Mouse (Mus musculus) liver, embryonic 14.5 days (tissue): Measurements from ENCODE around the gene Snx15. TPM values are rescaled to one million over a fixed set of nuclear protein-coding genes. Genes with fewer than 3 reads are reported as not detected.
A peak's percentile ranks its signal among the peaks of the same experiment; 100 is the strongest.
"Not testable (repeated sequence)": the region's sequence is repeated elsewhere in the genome, so short reads cannot be mapped to it uniquely, and the experiment has no call there.

Experiments used
- ATAC-seq: fragments of 200-750 bp; cut with Nextera tagmentation; 2 replicates; pipeline ENCODE4 v1.8.0; 2017; ENCODE audit warnings: moderate number of reproducible peaks, mild to moderate bottlenecking, moderate library complexity; ENCODE audit not compliant: insufficient read depth
- DNase-seq, 3 experiments: peaks; one replicate each; pipeline ENCODE4 v3.0.0-alpha.2; 2012 to 2013; ENCODE audit warnings: low read depth in 3 of 3, low spot score in 3 of 3
- H3K27ac ChIP-seq: fragments of 300-500 bp; sonication (generic); 2 replicates; pipeline ENCODE4 v1.5.1; 2014; ENCODE audit warnings: moderate library complexity, mild to moderate bottlenecking, control low read depth, inconsistent platforms
- H3K27me3 ChIP-seq: fragments of 300-500 bp; sonication (generic); 2 replicates; pipeline ENCODE4 v1.6.1; 2014; ENCODE audit warnings: mild to moderate bottlenecking, low read length, moderate library complexity; ENCODE audit not compliant: control insufficient read depth, insufficient read depth
- H3K36me3 ChIP-seq: fragments of 300-500 bp; sonication (generic); replicated peaks from 2 replicates; pipeline ENCODE4 v1.6.1; 2014; ENCODE audit warnings: low read depth; ENCODE audit not compliant: control insufficient read depth, insufficient read depth
- H3K4me1 ChIP-seq, 2 experiments: fragments of 200-500 bp in 1 of 2; fragments of 300-500 bp in 1 of 2; sonication (generic) in 1 of 2; replicated peaks; 2 replicates each; pipeline ENCODE4 v1.6.1; 2012 to 2014; ENCODE audit warnings: antibody characterized with exemption in 1 of 2, inconsistent platforms in 1 of 2, low read length in 1 of 2; ENCODE audit not compliant: control insufficient read depth in 2 of 2, insufficient read depth in 2 of 2
- H3K4me2 ChIP-seq: fragments of 300-500 bp; sonication (generic); 2 replicates; pipeline ENCODE4 v1.6.1; 2014; ENCODE audit warnings: low read depth, mild to moderate bottlenecking, control low read depth, moderate library complexity
- H3K4me3 ChIP-seq, 2 experiments: fragments of 200-500 bp in 1 of 2; fragments of 300-500 bp in 1 of 2; sonication (generic) in 1 of 2; 2 replicates each; pipeline ENCODE4 v1.5.1; 2012 to 2014; ENCODE audit warnings: low read depth in 2 of 2, low read length in 2 of 2, mild to moderate bottlenecking in 2 of 2, control low read depth in 1 of 2, inconsistent platforms in 1 of 2, moderate library complexity in 1 of 2; ENCODE audit not compliant: insufficient read depth in 1 of 2
- H3K9ac ChIP-seq: fragments of 300-500 bp; sonication (generic); replicated peaks from 2 replicates; pipeline ENCODE4 v1.6.1; 2014; ENCODE audit warnings: mild to moderate bottlenecking, control low read depth, moderate library complexity
- H3K9me3 ChIP-seq: fragments of 300-500 bp; sonication (generic); 2 replicates; pipeline ENCODE4 v1.6.1; 2016; ENCODE audit warnings: low read length, mixed read lengths; ENCODE audit not compliant: control insufficient read depth
- CTCF ChIP-seq: IDR thresholded peaks from 2 replicates; pipeline ENCODE4 v1.5.1; 2016; ENCODE audit warnings: antibody characterized with exemption, low read depth, control low read depth
- EP300 ChIP-seq: IDR thresholded peaks from 2 replicates; pipeline ENCODE4 v1.6.1; 2016; ENCODE audit warnings: antibody characterized with exemption, low read depth
- whole genome bisulfite sequencing: fragments of 180-500 bp; shearing (Covaris S2); extraction: QIAGEN DNeasy Blood & Tissue Kit; methylation state at CpG from one replicate; pipeline ENCODE4 v1.1.7; 2014; ENCODE audit not compliant: insufficient replicate concordance; 5-methylcytosine and 5-hydroxymethylcytosine counted together
- polyA plus RNA-seq, 2 experiments: library from polyadenylated mRNA; depleted of rRNA in 1 of 2; stranded (reverse) in 1 of 2; unstranded in 1 of 2; fragments of >200 nt; fragmentation: Nextera tagmentation in 1 of 2; extraction: Ambion mirVana in 1 of 2; gene quantifications; 2 replicates each; pipeline versions ENCODE4 v1.2.1 to v1.2.3; 2012 to 2014

Snx15 gene
- polyA plus RNA-seq, 2 experiments: 41.8 to 42.2 TPM

GRCm38 (mm10) chr19:6140678-6141393 lies 12.7 kb upstream of the Snx15 start, which contains the start of gene Batf2:
Gene Batf2, plus strand, starts transcription at chr19:6140983.
- no peaks in the 10 kb centered on the region for H3K27me3 ChIP-seq
- no peaks in the 10 kb centered on the region for H3K9me3 ChIP-seq
- under 1% methylated on average over 66 of the region's 68 CpGs for WGBS
- DNase-seq: peak; percentile 89 to 90 (median 89)
- ATAC-seq: peak; percentile 92
- no peaks in the 10 kb centered on the region for H3K36me3 ChIP-seq
- H3K27ac ChIP-seq: peak within 1 kb of the TSS; percentile 97
- peak within 1 kb of the TSS; percentile 99 for H3K4me2 ChIP-seq
- H3K9ac ChIP-seq: peak within 1 kb of the TSS; percentile 82
- peak within 1 kb of the TSS; percentile 73 to 81 for H3K4me3 ChIP-seq
- H3K4me1 ChIP-seq: peaks cover 0 to 12% of the 10 kb centered on the region in 2 experiments; a peak in 2 of 4 replicates
- TF ChIP-seq EP300: peak; percentile 20; the same call in 1 of the 2 replicates
- TF ChIP-seq CTCF: peak; percentile 92

- 7% methylated on average over 16 of the region's 16 CpGs for WGBS
- H3K9ac ChIP-seq: peak overlapping the region; percentile 82
- no peaks in the 10 kb centered on the region for H3K9me3 ChIP-seq
- ATAC-seq (peak; percentile 38), DNase-seq (no peak)
- peak overlapping the region; percentile 97 for H3K27ac ChIP-seq
- TF ChIP-seq EP300 (no peak), CTCF (no peak)
- H3K4me1 ChIP-seq: peaks cover 0 to 12% of the 10 kb centered on the region in 2 experiments; a peak in 2 of 4 replicates
- no peaks in the 10 kb centered on the region for H3K27me3 ChIP-seq
- H3K4me3 ChIP-seq: peak overlapping the region; percentile 73 to 81
- H3K36me3 ChIP-seq: 0 out of 2 replicates have a peak, but pooled peaks cover 2% of the 10 kb centered on the region
- peak overlapping the region; percentile 99 for H3K4me2 ChIP-seq
These were observed 12.2 kb upstream of the Snx15 start for GRCm38 (mm10) chr19:6140374-6140677.

- Histone ChIP-seq H3K4me2 (peak overlapping the region; percentile 99), H3K36me3 (0 out of 2 replicates have a peak, but pooled peaks cover 2% of the 10 kb centered on the region), H3K9ac (no peak overlapping the region), H3K4me3 (no peak overlapping the region; a peak in 1 of 4 replicates), H3K9me3 (no peaks in the 10 kb centered on the region), H3K4me1 (peaks cover 0 to 12% of the 10 kb centered on the region in 2 experiments; a peak in 2 of 4 replicates), H3K27ac (no peak overlapping the region), H3K27me3 (no peaks in the 10 kb centered on the region)
- TF ChIP-seq CTCF (no peak), EP300 (no peak)
- 94% methylated on average over 6 of the region's 6 CpGs for WGBS
- DNase-seq: no peak
- ATAC-seq: no peak
These were observed 11.6 kb upstream of the Snx15 start for GRCm38 (mm10) chr19:6139701-6140100.

- 81% methylated on average over 3 of the region's 3 CpGs for WGBS
- DNase-seq (no peak), ATAC-seq (no peak)
- Histone ChIP-seq H3K9ac (no peak overlapping the region), H3K9me3 (no peaks in the 10 kb centered on the region), H3K27me3 (no peaks in the 10 kb centered on the region), H3K4me2 (no peak overlapping the region), H3K4me1 (peaks cover 29 to 36% of the 10 kb centered on the region in 2 experiments), H3K27ac (no peak overlapping the region), H3K4me3 (no peak overlapping the region), H3K36me3 (0 out of 2 replicates have a peak, but pooled peaks cover 2% of the 10 kb centered on the region)
- TF ChIP-seq EP300: no peak
- TF ChIP-seq CTCF: no peak
These were observed 8.3 kb upstream of the Snx15 start for GRCm38 (mm10) chr19:6136397-6136796.

GRCm38 (mm10) chr19:6133197-6133596 lies 5.1 kb upstream of the Snx15 start:
- ATAC-seq: peak; percentile 47; the same call in 1 of the 2 replicates
- H3K27ac ChIP-seq: peak overlapping the region; percentile 98

More at GRCm38 (mm10) chr19:6133197-6133596, 5.1 kb upstream of the Snx15 start:
- not testable (repeated sequence) for DNase-seq, H3K9me3 ChIP-seq, H3K27me3 ChIP-seq, H3K36me3 ChIP-seq
- H3K9ac ChIP-seq: peak overlapping the region; percentile 64
- H3K4me1 ChIP-seq: peaks cover 55 to 56% of the 10 kb centered on the region in 2 experiments
- WGBS: 28% methylated on average over 1 of the region's 1 CpGs
- H3K4me3 ChIP-seq: peak overlapping the region; percentile 4 to 53; a peak in 2 of 4 replicates
- H3K4me2 ChIP-seq: peak overlapping the region; percentile 91
